Mouse (Mus musculus): ENCODE results near the gene Gm36028.

Gm36028 gene

GRCm38 (mm10) chr16:37861029-37861428, at the start of gene Gm36028:
Gene Gm36028, minus strand, starts transcription at chr16:37861146.
- in situ Hi-C loops (cut with MboI, MseI), result no loop called here

GRCm38 (mm10) chr16:37906456-37906855, 45.5 kb upstream of the Gm36028 start:
- in situ Hi-C loops (cut with MboI, MseI), result no loop called here

GRCm38 (mm10) chr16:37901318-37901717, 40.4 kb upstream of the Gm36028 start:
- in situ Hi-C loops (cut with MboI, MseI), result no loop called here

GRCm38 (mm10) chr16:37899357-37899756, 38.4 kb upstream of the Gm36028 start:
- in situ Hi-C loops (cut with MboI, MseI), result no loop called here

GRCm38 (mm10) chr16:37898790-37899189, 37.8 kb upstream of the Gm36028 start:
- in situ Hi-C loops (cut with MboI, MseI), result no loop called here

- in situ Hi-C loops (cut with MboI, MseI), result no loop called here
These were observed 33.0 kb upstream of the Gm36028 start for GRCm38 (mm10) chr16:37893942-37894341.

GRCm38 (mm10) chr16:37893381-37893780, 32.4 kb upstream of the Gm36028 start:
- in situ Hi-C loops (cut with MboI, MseI), result no loop called here

GRCm38 (mm10) chr16:37892667-37893066, 31.7 kb upstream of the Gm36028 start:
- in situ Hi-C loops (cut with MboI, MseI), result no loop called here

GRCm38 (mm10) chr16:37888986-37889385, 28.0 kb upstream of the Gm36028 start:
- in situ Hi-C loops (cut with MboI, MseI), result no loop called here

- in situ Hi-C loops (cut with MboI, MseI), result no loop called here
These were observed 20.2 kb upstream of the Gm36028 start for GRCm38 (mm10) chr16:37881168-37881567.

- in situ Hi-C loops (cut with MboI, MseI), result no loop called here
These were observed 18.9 kb upstream of the Gm36028 start for GRCm38 (mm10) chr16:37879750-37880419.

- in situ Hi-C loops (cut with MboI, MseI), result no loop called here
These were observed 18.1 kb upstream of the Gm36028 start for GRCm38 (mm10) chr16:37878951-37879505.

- in situ Hi-C loops (cut with MboI, MseI), result no loop called here
These were observed 16.5 kb upstream of the Gm36028 start for GRCm38 (mm10) chr16:37877406-37877805.

- in situ Hi-C loops (cut with MboI, MseI), result loop anchor here in 1 of 2 experiments (5.0 kb wide), 1 partner anchor 223 kb away; no protein-coding TSS in a partner anchor
These were observed 13.7 kb upstream of the Gm36028 start for GRCm38 (mm10) chr16:37874501-37875235.

GRCm38 (mm10) chr16:37871112-37871715, 10.3 kb upstream of the Gm36028 start:
- in situ Hi-C loops (cut with MboI, MseI), result loop anchor here in 1 of 2 experiments (5.0 kb wide), 1 partner anchor 226 kb away; no protein-coding TSS in a partner anchor

GRCm38 (mm10) chr16:37869470-37870231, 8.7 kb upstream of the Gm36028 start:
- in situ Hi-C loops (cut with MboI, MseI), result loop anchor here in 1 of 2 experiments (5.0 kb wide), 1 partner anchor 228 kb away; no protein-coding TSS in a partner anchor

- in situ Hi-C loops (cut with MboI, MseI), result no loop called here
These were observed 7.8 kb upstream of the Gm36028 start for GRCm38 (mm10) chr16:37868506-37869469.

- in situ Hi-C loops (cut with MboI, MseI), result no loop called here
These were observed 7.0 kb upstream of the Gm36028 start, which contains the start of gene Lrrc58 for GRCm38 (mm10) chr16:37867791-37868505. Gene Lrrc58, plus strand, starts transcription at chr16:37868389.

GRCm38 (mm10) chr16:37865841-37866240, 4.9 kb upstream of the Gm36028 start:
- in situ Hi-C loops (cut with MboI, MseI), result no loop called here

Data from T-helper 17 cell (primary cell).